Mouse (Mus musculus) forebrain, embryonic 15.5 days (tissue): ENCODE measurements around the gene Adamts12. TPM values are rescaled to one million over a fixed set of nuclear protein-coding genes. Genes with fewer than 3 reads are reported as not detected.

Experiments used
- ATAC-seq: fragments of 200-750 bp; cut with Nextera tagmentation; replicated peaks from 2 replicates; pipeline ENCODE4 v1.8.0; 2017; ENCODE audit warnings: mild to moderate bottlenecking, moderate TSS enrichment, moderate library complexity
- H3K27ac ChIP-seq: fragments of 300-500 bp; sonication (generic); replicated peaks from 2 replicates; pipeline ENCODE4 v1.5.1; 2015; ENCODE audit warnings: mild to moderate bottlenecking, inconsistent platforms
- H3K27me3 ChIP-seq: fragments of 300-500 bp; sonication (generic); 2 replicates; pipeline ENCODE4 v1.6.1; 2015; ENCODE audit warnings: inconsistent platforms
- H3K36me3 ChIP-seq: fragments of 300-500 bp; sonication (generic); 2 replicates; pipeline ENCODE4 v1.6.1; 2015; ENCODE audit warnings: mild to moderate bottlenecking, inconsistent platforms
- H3K4me1 ChIP-seq: fragments of 300-500 bp; sonication (generic); 2 replicates; pipeline ENCODE4 v1.6.1; 2015; ENCODE audit warnings: inconsistent platforms
- H3K4me2 ChIP-seq: fragments of 300-500 bp; sonication (generic); replicated peaks from 2 replicates; pipeline ENCODE4 v1.6.1; 2015; ENCODE audit warnings: mild to moderate bottlenecking, inconsistent platforms
- H3K4me3 ChIP-seq: fragments of 300-500 bp; sonication (generic); 2 replicates; pipeline ENCODE4 v1.5.1; 2015; ENCODE audit warnings: mild to moderate bottlenecking, inconsistent platforms
- H3K9ac ChIP-seq: fragments of 300-500 bp; sonication (generic); replicated peaks from 2 replicates; pipeline ENCODE4 v1.6.1; 2015; ENCODE audit warnings: mild to moderate bottlenecking, inconsistent platforms
- H3K9me3 ChIP-seq: fragments of 300-500 bp; sonication (generic); 2 replicates; pipeline ENCODE4 v1.6.1; 2016; ENCODE audit warnings: inconsistent platforms
- WGBS: fragments of 180-500 bp; shearing (Covaris S2); methylation state at CpG from one replicate; pipeline ENCODE4 v1.1.7; 2015; ENCODE audit warnings: mixed read lengths; 5-methylcytosine and 5-hydroxymethylcytosine counted together
- polyA plus RNA-seq: library from polyadenylated mRNA; unstranded; fragments of >200 nt; fragmentation: Nextera tagmentation; extraction: Ambion mirVana; gene quantifications from 2 replicates; pipeline ENCODE4 v1.2.1, GENCODE M21; 2015

The Adamts12 gene
- polyA plus RNA-seq, 1 experiment from 2014 or later: 1.0 TPM

- Histone ChIP-seq H3K4me3 (no peak overlapping the region), H3K27ac (no peak overlapping the region), H3K27me3 (peaks cover 6% of the 10 kb centered on the region; the same call in 1 of the 2 replicates), H3K9ac (no peak overlapping the region), H3K9me3 (no peaks in the 10 kb centered on the region), H3K4me1 (no peaks in the 10 kb centered on the region), H3K4me2 (no peak overlapping the region), H3K36me3 (no peaks in the 10 kb centered on the region)
- ATAC-seq: no peak
- WGBS: 80% methylated on average over 5 of the region's 5 CpGs
Measured at GRCm38 (mm10) chr15:11042828-11043227, 21.8 kb upstream of the Adamts12 start.

DNA sequence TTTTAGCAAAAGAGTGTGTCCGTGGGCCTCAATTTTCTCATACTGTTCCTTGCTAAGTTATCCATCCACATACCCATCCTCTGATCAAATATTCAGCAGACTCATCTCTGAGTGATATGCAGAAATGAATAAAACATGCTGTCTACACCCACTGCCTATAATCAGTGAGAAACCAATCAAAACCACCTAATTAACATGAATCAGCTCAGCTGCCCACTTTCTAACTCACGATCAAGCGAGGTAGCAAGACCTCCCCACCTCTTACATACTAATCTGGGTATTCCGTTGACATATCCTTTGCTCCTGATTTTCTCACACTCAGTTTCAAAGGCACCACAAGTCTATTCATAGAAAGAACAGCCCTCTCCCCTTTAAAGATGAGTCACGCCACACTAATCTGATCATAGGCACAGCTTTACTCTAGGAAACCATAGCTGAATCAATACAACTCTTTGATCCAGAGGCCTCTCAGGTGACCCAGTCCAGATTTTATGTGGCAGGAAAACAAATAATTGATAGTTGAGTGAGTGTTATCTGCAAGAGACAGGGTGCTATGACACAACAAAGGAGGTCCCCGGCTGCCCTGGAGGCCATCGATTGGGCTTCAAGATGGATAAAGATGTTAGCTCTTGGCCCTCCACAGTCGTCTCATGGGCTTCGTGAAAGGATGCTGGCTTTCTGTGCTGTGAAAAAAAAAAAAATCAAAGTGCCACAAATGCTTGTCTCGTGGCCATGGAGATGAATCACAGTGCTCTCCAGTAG, 10.7 kb upstream of the Adamts12 start:
- Histone ChIP-seq H3K4me1 (no peaks in the 10 kb centered on the region), H3K4me3 (no peak overlapping the region), H3K9ac (no peak overlapping the region), H3K27me3 (no peaks in the 10 kb centered on the region), H3K4me2 (no peak overlapping the region), H3K9me3 (no peaks in the 10 kb centered on the region), H3K27ac (no peak overlapping the region), H3K36me3 (no peaks in the 10 kb centered on the region)
- ATAC-seq: no peak
- whole genome bisulfite sequencing: 62% methylated on average over 10 of the region's 10 CpGs

DNA sequence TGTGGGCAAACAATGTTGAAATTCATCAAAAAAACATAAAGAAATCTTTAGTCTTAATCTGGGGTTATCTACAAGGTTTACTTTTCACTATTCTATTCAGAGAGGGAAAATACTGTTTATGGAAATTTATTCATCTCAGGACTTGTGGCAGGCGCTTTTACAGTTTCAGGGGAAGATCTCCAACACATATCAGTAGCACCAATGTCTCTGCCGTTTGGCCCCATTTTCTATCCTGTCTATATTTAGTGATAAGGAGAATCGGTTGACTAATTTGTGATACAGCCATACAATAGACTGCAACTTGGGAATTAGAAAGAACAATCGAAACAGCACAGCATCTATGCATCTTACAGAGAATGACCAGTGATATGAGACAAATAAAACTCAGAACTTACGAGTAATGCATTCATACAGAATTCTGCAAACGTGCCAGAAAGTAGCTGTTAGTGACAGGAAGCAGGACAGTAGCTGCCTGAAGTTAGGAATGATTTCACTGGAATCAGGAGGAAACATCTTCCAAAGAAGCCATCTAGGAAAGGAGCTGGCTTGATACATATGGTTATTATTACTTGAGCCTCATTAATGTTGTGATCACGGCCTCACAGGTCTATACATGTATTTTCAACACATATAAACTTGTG, 10.0 kb upstream of the Adamts12 start:
- ATAC-seq: no peak
- H3K36me3 ChIP-seq: no peaks in the 10 kb centered on the region
- no peaks in the 10 kb centered on the region for H3K9me3 ChIP-seq
- H3K27ac ChIP-seq: no peak overlapping the region
- H3K4me2 ChIP-seq: no peak overlapping the region
- WGBS: 81% methylated on average over 7 of the region's 7 CpGs
- no peaks in the 10 kb centered on the region for H3K4me1 ChIP-seq
- H3K27me3 ChIP-seq: no peaks in the 10 kb centered on the region
- no peak overlapping the region for H3K4me3 ChIP-seq
- no peak overlapping the region for H3K9ac ChIP-seq

DNA sequence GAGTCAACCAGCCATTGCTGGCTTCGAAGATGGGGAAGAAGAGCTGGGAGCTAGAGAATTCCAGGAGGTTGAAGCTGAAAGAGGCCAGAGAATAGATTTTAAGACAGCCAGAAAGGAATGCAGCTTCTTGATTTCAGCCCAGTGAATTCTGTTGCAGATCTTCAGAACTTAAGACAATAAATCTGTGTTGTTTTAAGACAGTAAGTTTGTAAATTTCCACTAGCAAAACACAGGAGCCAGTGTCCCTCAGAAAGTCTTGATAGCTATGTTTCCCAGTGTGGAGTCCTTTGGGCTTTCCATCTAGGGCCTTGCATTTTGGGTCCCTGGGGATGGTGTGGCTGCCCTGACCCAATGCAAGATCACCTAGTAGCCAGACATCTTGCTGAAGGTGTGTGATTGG, 1.7 kb upstream of the Adamts12 start:
- Histone ChIP-seq H3K9me3 (no peaks in the 10 kb centered on the region), H3K27ac (no peak overlapping the region), H3K4me3 (no peak overlapping the region), H3K4me2 (no peak overlapping the region), H3K9ac (no peak overlapping the region), H3K27me3 (no peaks in the 10 kb centered on the region), H3K4me1 (peaks cover 25% of the 10 kb centered on the region), H3K36me3 (no peaks in the 10 kb centered on the region)
- WGBS: 93% methylated on average over 1 of the region's 1 CpGs
- ATAC-seq: no peak

GRCm38 (mm10) chr15:11064160-11064557, 431 bp upstream of the Adamts12 start:
- H3K9ac ChIP-seq: no peak overlapping the region
- peak; percentile 36 for ATAC-seq
- WGBS: 26% methylated on average over 2 of the region's 2 CpGs
- peak overlapping the region; percentile 50 for H3K4me2 ChIP-seq
- H3K9me3 ChIP-seq: no peaks in the 10 kb centered on the region
- H3K4me1 ChIP-seq: peaks cover 25% of the 10 kb centered on the region
- H3K36me3 ChIP-seq: no peaks in the 10 kb centered on the region
- H3K27ac ChIP-seq: no peak overlapping the region
- H3K27me3 ChIP-seq: no peaks in the 10 kb centered on the region
- no peak overlapping the region for H3K4me3 ChIP-seq

DNA sequence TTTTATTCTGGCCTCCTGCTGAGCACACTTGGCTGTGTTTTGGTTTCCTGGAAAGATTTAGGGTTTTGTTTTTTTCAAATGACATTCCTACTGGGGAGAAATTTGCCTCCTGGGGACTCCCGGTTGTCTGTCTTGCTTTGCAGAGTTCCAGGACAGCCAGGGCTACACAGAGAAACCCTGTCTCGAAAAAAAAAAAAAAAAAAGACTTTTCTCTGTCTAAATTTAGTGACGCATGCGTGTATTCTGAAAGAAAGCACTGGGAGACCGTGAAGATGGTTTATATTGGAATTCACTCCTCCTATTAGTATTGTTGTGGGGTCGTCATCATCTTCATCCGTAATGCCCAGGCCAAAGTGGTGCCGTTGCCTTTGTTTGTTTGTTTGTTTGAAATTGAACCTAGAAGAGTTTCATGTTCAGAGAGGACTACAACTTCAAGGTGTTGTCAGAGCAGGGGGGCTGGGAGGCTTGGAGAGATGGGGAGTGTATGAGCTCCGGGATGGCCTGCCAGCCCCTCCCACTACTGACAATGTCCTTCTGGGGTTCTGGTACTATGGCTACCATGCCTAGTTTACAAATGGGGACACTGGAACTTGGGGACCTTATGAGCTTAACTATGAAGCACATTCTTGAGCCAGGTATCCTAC, 1.1 kb downstream of the Adamts12 start:
- peak overlapping the region; percentile 31; the same call in 1 of the 2 replicates for H3K27ac ChIP-seq
- H3K4me3 ChIP-seq: peak overlapping the region; percentile 24
- no peak overlapping the region for H3K9ac ChIP-seq
- peak; percentile 12; the same call in 1 of the 2 replicates for ATAC-seq
- no peaks in the 10 kb centered on the region for H3K9me3 ChIP-seq
- peaks cover 25% of the 10 kb centered on the region for H3K4me1 ChIP-seq
- no peaks in the 10 kb centered on the region for H3K36me3 ChIP-seq
- H3K4me2 ChIP-seq: peak overlapping the region; percentile 50
- WGBS: 6% methylated on average over 9 of the region's 9 CpGs
- H3K27me3 ChIP-seq: no peaks in the 10 kb centered on the region

DNA sequence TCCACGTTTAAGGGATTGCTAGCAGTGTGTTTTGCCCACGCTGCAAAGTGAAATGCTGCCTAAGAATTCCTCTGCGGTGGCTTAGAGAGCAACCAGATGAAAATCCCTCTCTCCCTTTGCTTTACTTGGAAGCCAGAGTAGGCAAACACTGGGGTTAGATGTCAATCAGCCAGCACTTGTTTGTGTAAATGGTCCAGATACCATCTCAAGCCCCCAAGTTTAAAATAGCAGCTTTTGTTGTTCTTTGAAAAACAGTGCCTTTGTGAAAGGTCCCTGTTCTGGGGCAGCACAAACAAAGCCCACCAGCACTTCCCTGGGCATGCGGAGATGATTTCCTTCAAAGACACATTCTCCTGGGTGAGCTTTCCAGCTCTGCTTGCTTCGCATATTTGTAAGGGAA, 1.7 kb downstream of the Adamts12 start:
- Histone ChIP-seq H3K27me3 (no peaks in the 10 kb centered on the region), H3K9ac (no peak overlapping the region), H3K27ac (no peak overlapping the region), H3K9me3 (no peaks in the 10 kb centered on the region), H3K4me1 (peaks cover 25% of the 10 kb centered on the region), H3K36me3 (no peaks in the 10 kb centered on the region), H3K4me3 (0 out of 2 replicates have a peak overlapping the region, but pooled peaks have one; percentile 24), H3K4me2 (peak overlapping the region; percentile 50)
- 8% methylated on average over 5 of the region's 5 CpGs for WGBS
- no peak for ATAC-seq

DNA sequence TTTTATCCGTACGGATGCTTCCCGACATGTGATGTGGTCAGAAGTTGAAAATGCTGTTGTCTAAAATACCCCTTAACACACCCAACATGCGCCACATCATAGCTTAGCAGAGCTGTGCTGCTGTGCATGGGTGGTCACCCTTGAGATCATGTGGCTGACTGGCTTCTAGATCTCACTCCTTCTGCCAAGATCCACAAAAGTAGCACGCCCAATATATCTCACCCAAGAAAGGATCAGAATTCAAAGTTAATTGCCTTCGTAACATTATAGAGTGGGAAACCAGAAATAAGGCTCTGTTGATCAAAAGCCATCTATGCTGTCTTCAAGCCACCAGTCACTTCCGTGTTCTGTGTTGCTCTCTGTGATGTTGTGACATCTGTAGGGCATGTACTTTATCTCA, 3.3 kb downstream of the Adamts12 start:
- Histone ChIP-seq H3K4me2 (no peak overlapping the region), H3K36me3 (no peaks in the 10 kb centered on the region), H3K4me1 (peaks cover 25% of the 10 kb centered on the region), H3K4me3 (no peak overlapping the region), H3K27ac (no peak overlapping the region), H3K9ac (no peak overlapping the region), H3K27me3 (no peaks in the 10 kb centered on the region), H3K9me3 (no peaks in the 10 kb centered on the region)
- ATAC-seq: no peak
- 86% methylated on average over 7 of the region's 7 CpGs for WGBS

GRCm38 (mm10) chr15:11075726-11076361, 11.3 kb downstream of the Adamts12 start:
- H3K4me3 ChIP-seq: no peak overlapping the region
- no peak for ATAC-seq
- H3K4me2 ChIP-seq: no peak overlapping the region
- no peak overlapping the region for H3K9ac ChIP-seq
- H3K4me1 ChIP-seq: no peaks in the 10 kb centered on the region
- WGBS: 95% methylated on average over 3 of the region's 3 CpGs
- no peaks in the 10 kb centered on the region for H3K9me3 ChIP-seq
- H3K36me3 ChIP-seq: no peaks in the 10 kb centered on the region
- H3K27me3 ChIP-seq: no peaks in the 10 kb centered on the region
- H3K27ac ChIP-seq: no peak overlapping the region

DNA sequence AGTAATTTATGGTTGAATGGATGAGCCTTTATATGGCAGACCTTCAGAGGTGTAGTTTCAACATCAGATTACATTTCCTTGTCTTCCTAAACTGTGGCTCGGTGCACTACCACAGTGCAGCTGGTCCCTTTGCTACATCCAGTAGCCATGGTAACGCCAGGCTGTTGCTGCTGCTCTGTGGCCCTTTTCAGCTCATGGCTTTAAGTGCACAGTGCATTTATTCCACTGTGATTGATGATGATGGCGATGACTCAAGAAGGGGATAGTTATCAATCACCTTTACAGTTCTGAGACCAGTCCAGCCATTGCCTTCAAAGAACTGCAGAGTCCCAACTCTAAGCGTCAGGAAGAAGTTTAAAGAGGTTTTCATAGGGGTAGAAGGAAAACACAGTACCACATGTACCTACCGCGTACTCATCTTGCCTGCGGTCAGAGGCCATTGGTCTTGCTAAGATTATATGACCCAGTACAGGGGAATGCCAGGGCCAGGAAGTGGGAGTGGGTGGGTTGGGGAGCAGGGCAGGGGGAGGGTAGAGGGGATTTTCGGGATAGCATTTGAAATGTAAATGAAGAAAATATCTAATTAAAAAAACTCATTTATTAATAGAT, 18.5 kb downstream of the Adamts12 start:
- Histone ChIP-seq H3K36me3 (no peaks in the 10 kb centered on the region), H3K27ac (no peak overlapping the region), H3K4me1 (no peaks in the 10 kb centered on the region), H3K4me2 (no peak overlapping the region), H3K27me3 (no peaks in the 10 kb centered on the region), H3K9me3 (no peaks in the 10 kb centered on the region), H3K4me3 (no peak overlapping the region), H3K9ac (no peak overlapping the region)
- ATAC-seq: peak; percentile 90
- 74% methylated on average over 8 of the region's 8 CpGs for WGBS

DNA sequence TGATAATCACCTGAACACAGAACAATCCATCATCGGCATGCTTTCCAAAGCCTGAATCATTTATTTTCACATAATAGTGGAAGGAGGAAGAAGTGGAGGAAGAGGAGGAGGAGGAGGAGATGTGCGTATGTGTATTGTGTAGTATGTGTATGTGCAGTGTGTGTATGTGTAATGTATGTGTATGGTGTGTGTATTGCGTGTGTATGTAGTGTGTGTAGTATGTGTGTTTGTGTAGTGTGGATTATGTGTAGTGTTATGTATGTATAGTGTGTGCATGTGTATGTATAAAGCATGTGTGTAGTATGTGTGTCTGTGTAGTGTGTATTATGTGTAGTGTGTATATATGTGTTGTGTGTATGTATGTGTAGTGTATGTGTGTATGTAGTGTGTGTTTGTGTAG, 19.1 kb downstream of the Adamts12 start:
- H3K27ac ChIP-seq: no peak overlapping the region
- no peak for ATAC-seq

More for the DNA sequence above, 19.1 kb downstream of the Adamts12 start:
- H3K4me2 ChIP-seq: no peak overlapping the region
- H3K4me1 ChIP-seq: no peaks in the 10 kb centered on the region
- no peaks in the 10 kb centered on the region for H3K36me3 ChIP-seq
- no peaks in the 10 kb centered on the region for H3K27me3 ChIP-seq
- 88% methylated on average over 3 of the region's 3 CpGs for WGBS
- H3K9ac ChIP-seq: no peak overlapping the region
- H3K9me3 ChIP-seq: no peaks in the 10 kb centered on the region
- H3K4me3 ChIP-seq: no peak overlapping the region
